Mouse (Mus musculus) cerebellum, adult (tissue): Measurements from ENCODE around the gene Poldip2.

ENCODE experiments used
- ATAC-seq: cut with Nextera tagmentation; 2 replicates; pipeline ENCODE4 v1.9.2; 2017; ENCODE audit warnings: mild to moderate bottlenecking, moderate library complexity, mixed read lengths; ENCODE audit not compliant: insufficient number of reproducible peaks, low FRiP score, low TSS enrichment

Gene Poldip2

GRCm38 (mm10) chr11:78536690-78537084 is 24.7 kb downstream of the Poldip2 start:
- ATAC-seq = no peak

GRCm38 (mm10) chr11:78540358-78540757 is 28.4 kb downstream of the Poldip2 start:
- ATAC-seq = no peak

DNA sequence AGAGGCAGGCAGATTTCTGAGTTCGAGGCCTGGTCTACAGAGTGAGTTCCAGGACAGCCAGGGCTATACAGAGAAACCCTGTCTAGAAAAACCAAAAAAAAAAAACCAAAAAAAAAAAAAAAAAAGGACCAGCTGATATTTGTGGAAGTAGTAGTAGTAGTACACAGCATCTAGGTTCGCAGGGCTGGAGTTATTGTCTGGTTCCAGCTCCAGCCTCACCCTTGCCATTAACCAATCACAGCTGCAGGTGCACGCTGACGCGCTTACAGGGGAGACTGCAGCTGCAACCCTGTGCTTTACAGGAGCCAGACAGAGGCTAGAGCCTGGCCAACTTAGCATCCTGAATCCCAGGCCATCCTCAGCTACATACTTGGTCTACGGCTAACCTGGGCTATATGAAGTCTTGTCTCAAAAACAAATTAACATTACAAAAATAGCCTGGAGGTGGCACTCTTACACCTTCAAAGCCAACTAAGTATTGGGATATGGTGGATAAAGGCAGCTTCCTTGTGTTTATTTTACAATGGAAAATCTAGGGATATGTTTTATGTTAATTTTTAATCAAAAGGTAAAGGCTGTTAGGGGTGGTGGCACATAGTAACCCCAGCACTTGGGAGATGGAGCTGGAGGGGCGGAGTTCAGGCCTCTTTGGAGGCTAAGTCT is 32.6 kb downstream of the Poldip2 start:
- no peak for ATAC-seq

DNA sequence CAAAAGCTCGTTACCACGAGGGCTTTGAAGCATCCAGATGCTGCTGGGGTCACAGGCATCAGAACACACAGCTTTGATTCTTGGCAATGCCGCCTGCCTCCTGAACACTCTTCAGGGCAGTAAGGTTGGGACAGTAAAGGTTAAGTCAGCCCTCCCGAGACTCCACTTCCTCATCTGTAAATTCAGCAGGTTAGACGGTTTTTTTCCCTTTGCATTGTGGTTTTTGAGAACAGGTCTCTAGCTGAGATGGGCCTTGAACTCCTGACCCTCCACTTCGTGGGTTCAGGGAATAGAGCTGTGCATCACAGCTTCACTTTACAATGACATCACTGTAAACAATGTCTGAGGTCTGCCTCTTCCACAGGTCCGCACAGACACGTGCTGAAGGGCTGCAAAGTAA is 33.2 kb downstream of the Poldip2 start:
- no peak for ATAC-seq

GRCm38 (mm10) chr11:78547718-78548460 is 35.9 kb downstream of the Poldip2 start:
- no peak for ATAC-seq

DNA sequence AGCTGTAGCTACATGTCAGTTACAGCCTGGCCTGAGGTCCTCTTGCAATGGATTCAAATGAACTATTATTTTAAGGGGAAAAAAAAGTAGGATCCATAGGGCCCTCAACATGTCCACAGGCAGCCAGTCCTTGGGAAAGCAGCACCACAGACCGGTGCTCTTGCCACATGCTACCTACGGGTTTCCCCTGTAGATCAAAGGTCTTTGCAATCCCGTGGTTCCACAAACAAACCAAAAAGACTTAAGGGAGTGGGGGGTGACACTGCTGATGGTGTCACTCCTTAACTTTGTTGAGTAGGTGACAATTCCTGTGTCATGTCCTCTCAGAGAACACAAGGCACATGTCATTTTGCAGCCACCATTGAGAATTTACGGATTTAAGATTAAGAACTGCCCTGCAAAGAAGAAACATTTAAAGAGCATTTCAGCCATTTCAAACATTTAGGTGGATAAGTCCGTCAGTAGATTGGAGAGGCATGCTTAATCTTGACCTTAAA is 37.5 kb downstream of the Poldip2 start:
- ATAC-seq = no peak

GRCm38 (mm10) chr11:78550168-78551058 is 38.4 kb downstream of the Poldip2 start, which contains the start of gene Tmem97:
Gene Tmem97, minus strand, starts transcription at chr11:78550777.
- peak; percentile 100 for ATAC-seq

DNA sequence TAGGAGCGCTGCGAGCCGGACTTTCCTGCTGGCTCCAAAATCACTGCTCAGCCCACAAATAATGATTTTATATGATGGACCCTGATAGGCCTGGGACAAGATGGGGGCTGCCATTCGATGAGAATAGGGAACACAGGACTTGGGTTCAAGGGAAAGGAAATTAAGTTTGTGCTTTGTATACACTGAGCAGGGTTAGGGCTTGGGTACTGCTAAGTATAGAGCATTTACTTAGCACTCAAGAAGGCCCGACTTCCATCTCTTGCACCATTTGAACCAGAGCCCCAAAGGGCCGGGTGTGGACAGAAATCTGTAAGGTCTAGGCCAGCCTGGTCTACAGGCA is 39.0 kb downstream of the Poldip2 start:
- 0 out of 2 replicates have a peak, but pooled peaks have one; percentile 11 for ATAC-seq

DNA sequence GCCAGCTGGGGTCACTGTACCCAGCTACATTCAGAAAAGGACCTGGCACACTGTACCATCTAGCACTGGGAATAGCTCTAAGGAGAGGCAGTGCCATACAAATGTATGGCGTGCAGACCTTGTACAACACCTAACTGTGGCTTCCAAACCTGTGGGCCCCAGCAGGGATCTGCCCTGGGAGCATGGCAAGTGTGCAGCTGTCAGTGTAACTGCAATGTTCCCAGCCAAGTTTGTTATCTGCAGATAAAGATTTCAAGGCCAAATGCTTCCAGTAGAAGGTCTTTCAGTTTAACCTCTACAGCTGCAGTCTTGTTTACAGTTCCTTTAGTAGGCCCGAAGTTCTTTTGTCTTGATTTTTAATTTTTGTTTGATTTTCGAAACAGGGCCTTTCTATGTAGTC is 43.6 kb downstream of the Poldip2 start:
- ATAC-seq = no peak

DNA sequence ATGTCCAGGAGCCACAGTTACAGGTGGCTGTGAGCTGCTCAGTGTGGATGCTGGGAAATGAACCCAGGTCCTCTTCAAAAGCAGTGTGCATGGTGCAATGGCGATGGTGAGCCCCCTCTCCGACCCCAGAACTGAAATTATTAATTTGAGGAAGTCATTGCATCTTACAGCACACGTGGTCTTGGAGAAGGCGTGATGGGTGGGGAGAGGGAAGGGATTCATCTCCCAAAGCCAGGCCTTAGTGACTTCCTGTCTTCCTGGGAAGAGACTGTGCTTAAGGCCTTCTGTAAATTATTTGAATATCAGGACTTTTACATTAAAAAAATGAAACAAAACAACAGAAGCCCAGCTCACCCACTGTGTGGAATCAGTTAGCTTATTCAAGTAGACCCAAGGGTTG is 44.1 kb downstream of the Poldip2 start:
- no peak for ATAC-seq

- no peak for ATAC-seq
Measured at GRCm38 (mm10) chr11:78557241-78557640, 45.2 kb downstream of the Poldip2 start.

DNA sequence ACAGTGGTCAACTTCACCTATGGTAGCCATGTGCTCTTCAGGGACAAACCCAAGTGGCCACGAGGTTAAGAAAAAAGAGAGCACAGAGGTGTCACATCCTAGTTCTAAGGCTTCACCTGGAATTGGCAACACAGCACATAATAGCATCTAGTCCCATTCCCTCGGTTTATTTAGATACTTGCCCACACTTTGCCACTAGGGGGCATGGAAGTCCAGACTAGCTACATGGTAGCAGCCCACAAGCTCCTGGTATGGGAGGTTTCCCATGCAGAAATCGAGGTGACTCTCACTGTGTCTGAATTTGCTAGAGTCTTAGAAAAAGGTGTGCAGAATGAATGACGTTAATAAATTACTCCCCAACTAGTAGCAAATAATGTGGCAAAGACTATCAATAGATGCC is 48.5 kb downstream of the Poldip2 start:
- ATAC-seq = no peak; the same call in 1 of the 2 replicates

DNA sequence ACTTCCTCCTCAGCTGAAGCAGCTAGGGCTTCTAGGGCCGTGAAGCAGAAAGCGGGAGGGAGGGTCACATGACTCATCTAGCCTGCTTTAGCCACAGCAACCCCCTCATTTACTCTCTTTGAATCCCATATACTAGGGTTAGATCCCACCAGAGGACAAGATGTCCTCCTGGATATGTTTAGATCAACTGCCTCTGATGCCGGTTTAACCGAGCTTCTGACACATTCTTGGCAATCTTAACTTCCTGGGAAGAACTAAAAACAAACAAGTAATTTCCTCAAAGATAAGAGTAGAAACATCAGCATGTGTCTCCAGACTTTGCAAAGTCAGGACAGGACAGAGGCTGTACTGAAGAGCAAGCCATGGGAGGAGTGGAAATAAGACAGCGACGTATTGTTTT is 54.8 kb downstream of the Poldip2 start:
- ATAC-seq = no peak

GRCm38 (mm10) chr11:78567614-78568013 is 55.6 kb downstream of the Poldip2 start:
- no peak for ATAC-seq

DNA sequence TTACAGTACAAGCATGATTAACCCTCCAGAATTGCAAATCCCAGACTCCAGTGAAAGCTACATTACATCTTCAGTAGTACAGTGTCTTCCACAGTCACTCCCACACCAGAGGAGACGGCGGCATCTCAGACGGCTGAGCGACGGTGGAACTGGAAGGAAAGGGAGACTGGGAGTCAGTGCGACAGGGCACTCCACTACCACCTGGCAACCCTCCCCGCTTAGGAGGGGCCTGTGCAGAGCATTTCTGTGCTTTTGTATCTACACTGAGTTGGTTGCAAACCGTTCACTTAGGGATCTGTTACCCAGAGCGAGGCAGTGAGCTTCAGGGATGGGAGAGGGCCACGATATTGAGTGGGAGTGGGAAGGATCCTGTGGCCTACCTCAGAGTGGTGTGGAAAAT is 56.8 kb downstream of the Poldip2 start:
- no peak for ATAC-seq

DNA sequence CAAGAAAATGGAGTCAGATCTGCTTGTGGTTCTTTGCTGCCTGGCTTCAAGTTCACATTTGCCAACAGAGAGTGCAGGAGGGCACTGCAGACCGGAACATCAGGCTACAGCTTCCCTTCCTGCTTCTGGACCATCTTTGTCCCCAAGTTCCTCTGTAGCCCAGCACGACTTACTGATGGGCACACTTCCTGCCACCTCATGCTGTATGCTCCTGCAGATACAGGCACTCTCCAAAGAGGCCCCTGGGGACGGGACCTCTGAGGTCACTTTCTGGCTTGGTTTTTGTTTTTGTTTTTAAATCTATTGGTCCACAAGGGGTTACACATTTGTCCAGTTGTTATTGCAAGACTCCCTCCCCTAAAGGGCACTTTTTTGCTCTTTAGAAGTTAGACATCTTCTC is 57.8 kb downstream of the Poldip2 start:
- ATAC-seq = no peak

- ATAC-seq = no peak
Measured at GRCm38 (mm10) chr11:78571441-78571840, 59.4 kb downstream of the Poldip2 start.

DNA sequence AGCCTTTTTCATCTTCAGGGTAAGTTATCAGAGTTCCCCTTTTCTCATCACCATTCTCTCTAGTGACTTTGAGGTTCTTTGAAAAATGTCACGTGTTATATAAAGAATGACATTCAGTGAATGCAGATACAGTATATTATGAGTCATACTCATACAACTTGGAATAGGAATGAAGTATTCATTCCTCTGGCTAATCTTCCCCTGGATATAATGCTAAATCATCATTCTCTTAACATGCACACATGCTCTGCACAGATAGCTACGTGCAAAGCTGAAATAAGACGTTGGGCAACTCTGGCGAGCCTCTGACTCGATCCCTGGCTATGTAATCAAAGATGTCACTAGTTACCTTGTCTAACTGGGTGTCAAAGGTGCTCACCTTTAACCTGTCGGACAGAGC is 59.9 kb downstream of the Poldip2 start:
- ATAC-seq = no peak
